Mouse (Mus musculus) urinary bladder, postnatal 25 days (tissue): Measurements from ENCODE around the gene Gm5935.
"Not testable (repeated sequence)": the region's sequence is repeated elsewhere in the genome, so short reads cannot be mapped to it uniquely, and the experiment has no call there.

Experiments
- DNase-seq: peaks from one replicate; pipeline ENCODE4 v3.0.0; 2022; ENCODE audit warnings: low spot score

The Gm5935 gene

GRCm38 (mm10) chrX:24775064-24775463, at the start of gene Gm5935:
Gene Gm5935, minus strand, starts transcription at chrX:24775164.
- DNase-seq: not testable (repeated sequence)
